Mouse (Mus musculus) liver, embryonic 15.5 days (tissue): ENCODE measurements around the gene Inpp4b. TPM values are rescaled to one million over a fixed set of nuclear protein-coding genes. Genes with fewer than 3 reads are reported as not detected.

Experiments
- ATAC-seq: fragments of 200-750 bp; cut with Nextera tagmentation; 2 replicates; pipeline ENCODE4 v1.8.0; 2017; ENCODE audit warnings: moderate number of reproducible peaks, mild to moderate bottlenecking, moderate library complexity; ENCODE audit not compliant: insufficient read depth
- H3K27ac ChIP-seq: fragments of 300-500 bp; sonication (generic); replicated peaks from 2 replicates; pipeline ENCODE4 v1.5.1; 2015; ENCODE audit warnings: mild to moderate bottlenecking, inconsistent platforms
- H3K27me3 ChIP-seq: fragments of 300-500 bp; sonication (generic); 2 replicates; pipeline ENCODE4 v1.6.1; 2015; ENCODE audit warnings: mild to moderate bottlenecking, inconsistent platforms
- H3K36me3 ChIP-seq: fragments of 300-500 bp; sonication (generic); replicated peaks from 2 replicates; pipeline ENCODE4 v1.6.1; 2015; ENCODE audit warnings: moderate library complexity, mild to moderate bottlenecking, inconsistent platforms
- H3K4me1 ChIP-seq: fragments of 300-500 bp; sonication (generic); replicated peaks from 2 replicates; pipeline ENCODE4 v1.6.1; 2015; ENCODE audit warnings: inconsistent platforms
- H3K4me2 ChIP-seq: fragments of 300-500 bp; sonication (generic); 2 replicates; pipeline ENCODE4 v1.6.1; 2015; ENCODE audit warnings: moderate library complexity, mild to moderate bottlenecking, inconsistent platforms
- H3K4me3 ChIP-seq: fragments of 300-500 bp; sonication (generic); replicated peaks from 2 replicates; pipeline ENCODE4 v1.5.1; 2015; ENCODE audit warnings: mild to moderate bottlenecking, inconsistent platforms
- H3K9ac ChIP-seq: fragments of 300-500 bp; sonication (generic); 2 replicates; pipeline ENCODE4 v1.6.1; 2015; ENCODE audit warnings: moderate library complexity, mild to moderate bottlenecking, inconsistent platforms
- H3K9me3 ChIP-seq: fragments of 300-500 bp; sonication (generic); replicated peaks from 2 replicates; pipeline ENCODE4 v1.6.1; 2016; ENCODE audit warnings: inconsistent platforms
- WGBS: fragments of 180-500 bp; shearing (Covaris S2); methylation state at CpG from one replicate; pipeline ENCODE4 v1.1.7; 2015; ENCODE audit warnings: mixed read lengths; ENCODE audit not compliant: insufficient replicate concordance; 5-methylcytosine and 5-hydroxymethylcytosine counted together
- polyA plus RNA-seq: library from polyadenylated mRNA; unstranded; fragments of >200 nt; fragmentation: Nextera tagmentation; extraction: Ambion mirVana; gene quantifications from 2 replicates; pipeline ENCODE4 v1.2.1, GENCODE M21; 2015

The Inpp4b gene
- polyA plus RNA-seq, 1 experiment from 2014 or later = 1.5 TPM

DNA sequence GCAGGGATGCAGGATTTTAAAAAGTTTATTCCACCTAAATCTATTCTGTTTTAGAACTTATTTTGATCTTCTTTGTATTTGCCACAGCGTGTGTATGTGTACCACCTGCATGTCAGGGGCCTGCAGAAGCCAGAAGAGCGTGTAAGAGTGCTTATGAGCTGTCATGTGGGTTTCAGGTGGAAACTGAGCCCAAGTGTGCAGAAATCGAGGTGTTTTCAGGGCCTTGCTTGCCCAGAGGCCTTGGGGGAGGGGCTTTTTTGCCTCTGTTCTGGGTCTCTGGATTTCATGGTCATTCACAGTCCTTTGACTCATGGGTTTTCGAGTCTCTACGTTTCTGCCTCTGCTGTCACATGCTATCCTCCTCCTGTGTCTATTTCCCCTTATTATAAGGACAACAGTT lies 28.3 kb downstream of the Inpp4b start:
- H3K36me3 ChIP-seq = no peaks in the 10 kb centered on the region
- no peaks in the 10 kb centered on the region for H3K4me1 ChIP-seq
- H3K27ac ChIP-seq = no peak overlapping the region
- H3K4me2 ChIP-seq = no peak overlapping the region
- WGBS = 55% methylated on average over 5 of the region's 5 CpGs
- H3K9me3 ChIP-seq = no peaks in the 10 kb centered on the region
- H3K4me3 ChIP-seq = no peak overlapping the region
- no peak for ATAC-seq
- no peaks in the 10 kb centered on the region for H3K27me3 ChIP-seq
- H3K9ac ChIP-seq = no peak overlapping the region

DNA sequence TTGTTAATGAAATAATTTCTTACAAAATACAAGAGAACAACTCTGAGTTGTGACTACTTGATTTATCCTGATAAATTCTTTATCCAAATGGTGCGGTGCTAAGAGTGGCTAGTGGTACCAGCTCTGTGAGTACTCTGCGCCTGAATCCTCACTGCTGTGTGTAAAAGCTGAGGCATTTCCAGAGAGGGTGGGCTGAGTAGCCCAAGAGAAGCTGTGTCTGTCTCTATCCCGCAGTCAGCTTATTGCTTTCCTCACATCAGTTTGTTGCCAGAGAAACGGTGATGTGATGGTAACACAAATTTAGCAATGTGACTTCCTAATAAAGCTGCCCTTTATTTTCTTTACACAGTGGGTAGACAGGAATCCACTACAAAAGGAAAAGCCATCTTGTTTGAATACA lies 29.5 kb downstream of the Inpp4b start:
- Histone ChIP-seq H3K4me2 (no peak overlapping the region), H3K27me3 (no peaks in the 10 kb centered on the region), H3K9ac (no peak overlapping the region), H3K4me3 (no peak overlapping the region), H3K4me1 (no peaks in the 10 kb centered on the region), H3K27ac (no peak overlapping the region), H3K36me3 (no peaks in the 10 kb centered on the region), H3K9me3 (no peaks in the 10 kb centered on the region)
- ATAC-seq = no peak
- WGBS = 71% methylated on average over 4 of the region's 4 CpGs

DNA sequence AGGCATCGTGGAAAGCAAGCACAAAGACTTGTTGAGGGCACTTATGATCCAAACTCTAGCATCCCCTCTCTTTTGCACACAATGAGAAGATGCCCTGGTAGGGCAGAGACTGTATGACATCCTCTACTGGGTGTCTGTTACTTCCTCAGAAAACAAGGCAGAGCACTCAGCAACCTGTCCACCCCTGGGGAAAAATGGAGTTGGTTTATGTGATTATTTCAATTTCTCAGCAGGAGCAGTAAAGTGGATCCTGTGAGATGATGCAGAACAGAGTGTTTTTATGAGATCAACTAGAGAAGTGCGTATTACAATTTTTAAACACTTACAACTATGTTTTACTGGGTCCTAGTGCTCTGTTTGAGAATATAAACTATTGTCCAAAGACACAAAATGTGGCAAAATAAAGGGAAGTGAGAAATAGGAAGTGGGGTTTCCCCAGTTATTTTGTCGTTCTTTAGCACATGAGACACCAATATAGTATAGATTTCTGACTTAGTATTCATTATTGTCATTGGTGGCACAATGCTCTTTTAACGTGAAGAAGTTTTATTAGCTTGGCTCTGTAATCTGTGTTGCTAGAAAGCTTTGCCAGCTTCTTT lies 32.6 kb downstream of the Inpp4b start:
- Histone ChIP-seq H3K27ac (no peak overlapping the region), H3K4me3 (no peak overlapping the region), H3K9me3 (no peaks in the 10 kb centered on the region), H3K4me1 (no peaks in the 10 kb centered on the region), H3K36me3 (no peaks in the 10 kb centered on the region), H3K27me3 (no peaks in the 10 kb centered on the region), H3K4me2 (no peak overlapping the region), H3K9ac (no peak overlapping the region)
- ATAC-seq = no peak
- WGBS = 43% methylated on average over 4 of the region's 4 CpGs

DNA sequence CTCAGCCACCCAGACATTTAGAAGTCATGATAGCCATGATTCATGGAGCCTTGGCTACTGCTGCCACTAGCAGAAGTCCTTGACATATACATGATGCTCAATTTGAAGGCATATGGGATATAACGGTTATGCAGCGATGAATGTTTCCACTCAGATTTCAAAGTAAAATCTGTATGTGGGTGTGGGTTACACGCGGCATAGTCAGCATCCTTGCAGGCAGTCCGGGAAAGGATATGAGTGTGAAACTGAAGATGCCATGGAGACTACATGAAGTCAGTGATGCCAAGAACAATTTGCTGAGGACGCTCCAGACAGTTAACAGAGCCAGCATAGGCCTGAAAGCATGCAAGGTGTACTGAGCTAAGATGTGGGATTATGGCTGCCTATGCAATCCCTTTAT lies 46.6 kb downstream of the Inpp4b start:
- Histone ChIP-seq H3K4me1 (no peaks in the 10 kb centered on the region), H3K36me3 (no peaks in the 10 kb centered on the region), H3K27me3 (no peaks in the 10 kb centered on the region), H3K4me2 (no peak overlapping the region), H3K27ac (no peak overlapping the region), H3K9me3 (no peaks in the 10 kb centered on the region), H3K9ac (no peak overlapping the region), H3K4me3 (no peak overlapping the region)
- 66% methylated on average over 6 of the region's 6 CpGs for WGBS
- no peak for ATAC-seq

DNA sequence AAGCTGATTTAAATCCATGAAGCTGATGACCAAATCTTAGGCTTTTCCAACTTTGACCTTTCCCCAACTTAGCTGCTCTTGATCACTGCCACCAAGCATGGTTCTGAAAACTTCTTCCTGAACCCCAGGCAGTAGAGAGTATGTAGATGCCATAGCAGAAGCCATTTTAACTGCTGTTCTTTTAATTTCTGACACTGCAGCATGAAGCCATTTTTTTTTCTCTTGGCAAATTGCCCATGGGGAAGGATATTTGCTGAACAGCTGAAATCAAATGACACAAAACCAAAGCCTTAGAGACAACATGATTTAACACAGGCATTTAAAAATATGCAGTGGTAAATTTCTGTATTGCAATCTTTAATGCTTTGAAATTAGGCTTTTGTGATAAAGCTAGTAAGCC lies 56.7 kb downstream of the Inpp4b start:
- H3K4me1 ChIP-seq = no peaks in the 10 kb centered on the region
- H3K9ac ChIP-seq = no peak overlapping the region
- no peaks in the 10 kb centered on the region for H3K36me3 ChIP-seq
- H3K4me3 ChIP-seq = no peak overlapping the region
- no peak overlapping the region for H3K4me2 ChIP-seq
- H3K9me3 ChIP-seq = no peaks in the 10 kb centered on the region
- H3K27ac ChIP-seq = no peak overlapping the region
- ATAC-seq = no peak
- H3K27me3 ChIP-seq = no peaks in the 10 kb centered on the region

DNA sequence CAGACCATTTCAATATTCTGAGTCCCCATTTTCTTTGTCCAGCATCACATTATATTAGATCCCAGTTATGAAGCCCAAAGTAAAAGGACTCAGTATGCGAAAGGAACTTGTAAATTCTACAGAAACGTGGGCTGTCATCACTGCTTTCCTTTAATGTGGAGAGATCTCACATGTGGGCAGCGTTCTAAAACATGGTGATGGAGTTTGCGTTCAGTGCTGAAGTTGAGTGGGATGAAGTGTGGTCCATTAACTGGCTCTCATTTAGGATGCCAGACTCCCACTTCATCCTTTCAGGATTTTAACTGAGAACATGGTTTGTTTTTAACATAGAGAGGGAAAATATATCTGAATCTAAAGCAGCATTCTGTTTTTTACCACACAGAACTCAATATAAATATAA lies 57.1 kb downstream of the Inpp4b start:
- Histone ChIP-seq H3K27me3 (no peaks in the 10 kb centered on the region), H3K9me3 (no peaks in the 10 kb centered on the region), H3K9ac (no peak overlapping the region), H3K36me3 (no peaks in the 10 kb centered on the region), H3K4me1 (no peaks in the 10 kb centered on the region), H3K4me2 (no peak overlapping the region), H3K4me3 (no peak overlapping the region), H3K27ac (no peak overlapping the region)
- no peak for ATAC-seq
- 67% methylated on average over 4 of the region's 4 CpGs for WGBS

DNA sequence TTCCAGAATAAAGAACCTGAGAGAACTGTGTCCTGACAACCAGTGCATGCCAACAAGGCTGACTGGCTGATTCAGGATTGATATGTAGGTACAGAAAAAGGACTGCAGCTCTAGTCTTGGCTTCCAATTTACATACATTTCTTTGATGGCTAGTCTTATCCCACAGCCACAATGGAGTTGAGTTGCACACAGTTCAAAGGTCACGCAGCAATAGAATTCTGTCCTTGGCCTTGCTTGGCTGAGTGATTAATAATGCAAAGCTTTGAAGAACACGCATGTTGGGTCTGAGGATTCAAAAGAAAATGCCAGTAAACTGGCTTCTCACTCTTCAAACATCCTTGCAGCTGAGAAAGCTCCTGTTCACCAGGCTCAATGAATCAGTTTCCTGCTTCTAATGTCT lies 70.4 kb downstream of the Inpp4b start:
- Histone ChIP-seq H3K9me3 (no peaks in the 10 kb centered on the region), H3K27ac (no peak overlapping the region), H3K27me3 (no peaks in the 10 kb centered on the region), H3K4me2 (no peak overlapping the region), H3K36me3 (no peaks in the 10 kb centered on the region), H3K9ac (no peak overlapping the region), H3K4me1 (no peaks in the 10 kb centered on the region), H3K4me3 (no peak overlapping the region)
- 49% methylated on average over 2 of the region's 2 CpGs for WGBS
- no peak for ATAC-seq

DNA sequence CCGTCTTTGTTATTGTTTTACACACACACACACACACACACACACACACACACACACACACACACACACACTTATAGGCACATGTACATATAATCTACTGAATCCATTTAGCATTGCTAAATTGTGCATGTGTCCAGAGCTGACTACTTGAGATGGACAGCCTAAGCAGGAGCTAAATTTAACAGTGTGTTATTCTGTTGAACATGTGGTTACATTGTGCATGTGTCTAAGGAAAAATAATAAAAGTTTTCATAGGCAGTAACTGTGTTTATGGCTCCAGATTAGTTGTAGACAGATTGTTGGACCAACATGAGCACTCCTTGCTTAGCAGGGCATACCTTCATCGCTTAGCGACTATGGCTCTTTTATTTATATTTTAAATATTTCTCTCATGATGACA lies 101.6 kb downstream of the Inpp4b start:
- Histone ChIP-seq H3K4me2 (no peak overlapping the region), H3K9ac (no peak overlapping the region), H3K9me3 (no peaks in the 10 kb centered on the region), H3K4me3 (no peak overlapping the region), H3K27me3 (no peaks in the 10 kb centered on the region), H3K36me3 (no peaks in the 10 kb centered on the region), H3K27ac (no peak overlapping the region), H3K4me1 (no peaks in the 10 kb centered on the region)
- WGBS = 68% methylated on average over 3 of the region's 3 CpGs
- ATAC-seq = no peak

DNA sequence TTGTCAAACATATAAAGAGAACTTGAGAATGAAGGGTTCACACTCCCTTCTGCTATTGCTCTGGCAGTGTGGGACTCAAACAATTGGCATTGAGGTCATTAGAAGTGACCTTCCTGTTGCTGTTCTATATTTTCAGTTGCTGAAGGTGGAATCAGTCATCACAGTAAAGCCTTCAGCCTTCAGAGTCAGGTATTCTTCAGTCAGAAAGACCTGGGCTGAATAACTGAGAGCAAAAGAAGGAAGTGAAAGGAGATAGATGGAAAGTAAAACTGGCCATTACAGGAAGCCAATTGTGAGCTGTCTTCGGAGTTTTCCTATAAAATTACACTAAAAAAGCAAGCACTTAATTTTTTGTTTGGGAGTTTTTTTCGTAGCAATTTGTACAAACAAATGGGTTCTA lies 107.4 kb downstream of the Inpp4b start:
- Histone ChIP-seq H3K4me3 (no peak overlapping the region), H3K4me2 (no peak overlapping the region), H3K27me3 (no peaks in the 10 kb centered on the region), H3K36me3 (no peaks in the 10 kb centered on the region), H3K27ac (no peak overlapping the region), H3K4me1 (no peaks in the 10 kb centered on the region), H3K9me3 (no peaks in the 10 kb centered on the region), H3K9ac (no peak overlapping the region)
- 42% methylated on average over 2 of the region's 2 CpGs for WGBS
- no peak for ATAC-seq

DNA sequence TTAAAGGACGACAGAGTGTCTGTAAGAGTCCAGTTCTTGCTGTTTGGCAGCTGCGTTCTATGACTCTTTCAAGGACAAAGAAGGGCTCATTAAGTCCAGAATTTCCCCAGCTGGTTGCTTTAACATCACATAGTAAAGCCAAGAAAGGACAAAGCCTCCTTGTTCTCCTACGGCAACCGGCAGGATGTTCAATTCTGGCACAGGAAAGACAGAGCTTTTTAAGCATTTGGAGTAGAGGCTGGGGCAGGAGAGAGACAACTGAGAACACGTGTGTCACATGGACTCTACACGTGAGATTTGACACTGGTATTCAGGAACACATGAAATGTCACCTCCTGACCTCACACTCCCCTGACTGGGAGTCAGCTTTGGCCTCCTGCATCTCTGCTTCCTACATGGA lies 109.7 kb downstream of the Inpp4b start:
- Histone ChIP-seq H3K4me3 (no peak overlapping the region), H3K4me1 (no peaks in the 10 kb centered on the region), H3K36me3 (no peaks in the 10 kb centered on the region), H3K27ac (no peak overlapping the region), H3K9me3 (no peaks in the 10 kb centered on the region), H3K9ac (no peak overlapping the region), H3K27me3 (no peaks in the 10 kb centered on the region), H3K4me2 (no peak overlapping the region)
- 55% methylated on average over 6 of the region's 6 CpGs for WGBS
- no peak for ATAC-seq

DNA sequence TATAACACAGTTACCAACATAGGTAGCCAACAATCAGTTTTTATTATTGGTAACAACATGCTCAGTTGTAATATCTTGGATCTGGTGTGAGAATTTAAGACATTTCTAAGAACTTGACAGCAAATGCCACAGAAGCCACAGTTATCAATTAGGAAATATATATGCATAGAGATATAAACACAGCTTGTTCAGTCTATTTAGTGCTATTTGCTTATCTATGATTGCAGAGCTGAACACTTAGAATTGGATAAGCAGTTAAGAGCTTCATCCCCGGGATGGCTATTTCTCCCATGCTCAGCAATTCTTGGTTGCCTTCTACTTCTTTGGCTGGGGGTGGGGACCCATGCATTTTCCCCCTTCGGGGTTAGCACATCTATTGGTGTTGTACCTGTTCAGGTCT lies 112.5 kb downstream of the Inpp4b start:
- Histone ChIP-seq H3K27me3 (no peaks in the 10 kb centered on the region), H3K4me3 (no peak overlapping the region), H3K4me2 (no peak overlapping the region), H3K4me1 (no peaks in the 10 kb centered on the region), H3K27ac (no peak overlapping the region), H3K36me3 (no peaks in the 10 kb centered on the region), H3K9me3 (no peaks in the 10 kb centered on the region), H3K9ac (no peak overlapping the region)
- 30% methylated on average over 2 of the region's 2 CpGs for WGBS
- ATAC-seq = no peak

DNA sequence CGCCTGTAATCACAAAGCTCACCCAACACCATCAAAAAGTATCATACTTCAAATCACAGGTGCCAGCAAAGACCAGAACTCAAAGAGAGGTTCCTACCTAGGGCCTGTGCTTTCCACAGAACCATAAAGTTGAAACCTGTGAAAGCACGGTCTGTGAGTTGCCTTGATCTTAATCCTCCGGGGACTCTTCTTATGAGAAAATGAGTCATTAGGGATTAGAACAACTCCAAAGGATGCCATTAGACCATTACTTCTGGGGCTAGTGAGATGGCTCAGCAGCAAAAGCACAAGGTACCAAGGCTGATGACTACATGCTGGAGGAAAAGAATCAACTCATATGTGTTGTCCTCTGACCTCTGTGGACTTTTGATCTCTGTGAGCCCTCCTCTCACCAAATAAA lies 121.4 kb downstream of the Inpp4b start:
- Histone ChIP-seq H3K4me1 (no peaks in the 10 kb centered on the region), H3K9me3 (no peaks in the 10 kb centered on the region), H3K36me3 (no peaks in the 10 kb centered on the region), H3K4me3 (no peak overlapping the region), H3K27me3 (no peaks in the 10 kb centered on the region), H3K4me2 (no peak overlapping the region), H3K27ac (no peak overlapping the region), H3K9ac (no peak overlapping the region)
- ATAC-seq = no peak
- WGBS = 54% methylated on average over 3 of the region's 3 CpGs
